Mouse (Mus musculus) kidney, adult 2 months (tissue): ENCODE measurements at regions not wholly inside any gene's neighbourhood (a gene's known extent, or its start where the extent isn't known, plus 50 kb on each side); places are given as distances from the start of the nearest gene placed in this dataset.

Source experiments
- CTCF ChIP-seq: fragments of 200-500 bp; conservative IDR thresholded peaks from 2 replicates; pipeline ENCODE4 v1.5.1; 2011; ENCODE audit warnings: low read depth, mild to moderate bottlenecking, control low read depth, low read length, moderate library complexity, mixed read lengths; ENCODE audit not compliant: insufficient read depth, insufficient read length
- POLR2A ChIP-seq: fragments of 200-500 bp; IDR thresholded peaks from one replicate; pipeline ENCODE4 v1.6.1; 2011; ENCODE audit warnings: low read depth, low read length, control low read depth

DNA sequence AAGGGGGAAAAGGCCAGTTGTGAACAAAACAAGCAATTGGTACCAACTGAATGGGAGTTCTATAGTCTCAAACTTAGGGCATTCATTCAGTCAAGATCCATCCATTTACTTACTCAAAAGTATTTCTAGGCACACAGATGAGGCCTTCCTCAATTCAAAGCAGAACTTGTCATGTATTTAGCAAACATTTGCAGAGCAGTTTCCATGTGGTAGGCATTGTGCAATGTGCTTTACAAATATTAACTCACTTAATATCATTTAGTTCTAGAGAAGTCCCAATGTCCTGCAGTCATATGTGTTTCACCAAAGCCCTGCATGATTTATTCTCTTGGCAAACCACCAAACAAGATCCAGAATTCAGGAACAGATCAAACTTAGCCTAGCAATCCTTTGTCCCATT is 148.8 kb upstream of the Rps6ka3 start:
- TF ChIP-seq POLR2A (no peak), CTCF (no peak)
